Mouse (Mus musculus) liver, adult 2 months (tissue): ENCODE data around the gene Prelid3b. TPM values are rescaled to one million over a fixed set of nuclear protein-coding genes. Genes with fewer than 3 reads are reported as not detected.

Experiments used
- DNase-seq: peaks from one replicate; pipeline ENCODE4 v3.0.0-alpha.2; 2011; ENCODE audit warnings: low read depth, low spot score; ENCODE audit errors: extremely low read depth
- H3K27ac ChIP-seq: fragments of 200-500 bp; replicated peaks from 2 replicates; pipeline ENCODE4 v1.5.1; 2012; ENCODE audit warnings: low read depth, mild to moderate bottlenecking, control low read depth, inconsistent platforms, low read length; ENCODE audit not compliant: insufficient read depth
- H3K27me3 ChIP-seq: fragments of 200-500 bp; 2 replicates; pipeline ENCODE4 v1.6.1; 2012; ENCODE audit warnings: mild to moderate bottlenecking, moderate library complexity, low read length, inconsistent platforms; ENCODE audit not compliant: control insufficient read depth, insufficient read depth
- H3K36me3 ChIP-seq: fragments of 200-500 bp; 2 replicates; pipeline ENCODE4 v1.6.1; 2012; ENCODE audit warnings: low read length, inconsistent platforms; ENCODE audit not compliant: control insufficient read depth, insufficient read depth
- H3K4me1 ChIP-seq: fragments of 200-500 bp; 2 replicates; pipeline ENCODE4 v1.6.1; 2011; ENCODE audit warnings: low read length; ENCODE audit not compliant: control insufficient read depth, insufficient read depth
- H3K4me3 ChIP-seq: fragments of 200-500 bp; 2 replicates; pipeline ENCODE4 v1.5.1; 2011; ENCODE audit warnings: low read depth, mild to moderate bottlenecking, control low read depth, low read length, moderate library complexity; ENCODE audit not compliant: insufficient read depth
- H3K79me2 ChIP-seq: fragments of 200-500 bp; 2 replicates; pipeline ENCODE4 v1.6.1; 2012; ENCODE audit warnings: inconsistent platforms, mild to moderate bottlenecking, low read length, moderate library complexity; ENCODE audit not compliant: control insufficient read depth, insufficient read depth
- H3K9ac ChIP-seq: fragments of 200-500 bp; 2 replicates; pipeline ENCODE4 v1.6.1; 2012; ENCODE audit warnings: low read depth, mild to moderate bottlenecking, control low read depth, inconsistent platforms, low read length
- CTCF ChIP-seq: fragments of 200-500 bp; IDR thresholded peaks from 2 replicates; pipeline ENCODE4 v1.5.1; 2011; ENCODE audit warnings: low read depth, low read length, control low read depth
- POLR2A ChIP-seq: fragments of 200-500 bp; IDR thresholded peaks from 2 replicates; pipeline ENCODE4 v1.6.1; 2011; ENCODE audit warnings: low read length, control low read depth; ENCODE audit not compliant: insufficient read depth; ENCODE audit errors: extremely low read depth
- WGBS: fragments of 180-500 bp; shearing (Covaris S2); methylation state at CpG from one replicate; pipeline ENCODE4 v1.1.7; 2018; 5-methylcytosine and 5-hydroxymethylcytosine counted together
- polyA plus RNA-seq: library from polyadenylated mRNA; depleted of rRNA; stranded (reverse); fragments of >200 nt; gene quantifications from 2 replicates; pipeline ENCODE4 v1.2.3, GENCODE M21; 2012
- total RNA-seq: library from RNA; depleted of rRNA; stranded (reverse); fragments of >200 nt; gene quantifications from 2 replicates; pipeline ENCODE4 v1.2.3, GENCODE M21; 2014

Prelid3b gene
- total and polyA plus RNA-seq, 2 experiments: 24.5 to 38.6 TPM

GRCm38 (mm10) chr2:174509825-174510224 is 36.9 kb upstream of the Prelid3b start:
- no peaks in the 10 kb centered on the region for H3K27me3 ChIP-seq
- no peak overlapping the region for H3K9ac ChIP-seq
- 88% methylated on average over 8 of the region's 8 CpGs for WGBS
- no peaks in the 10 kb centered on the region for H3K36me3 ChIP-seq
- TF ChIP-seq POLR2A: no peak
- TF ChIP-seq CTCF: no peak
- DNase-seq: no peak
- H3K79me2 ChIP-seq: no peaks in the 10 kb centered on the region
- H3K27ac ChIP-seq: no peak overlapping the region
- no peaks in the 10 kb centered on the region for H3K4me1 ChIP-seq
- no peak overlapping the region for H3K4me3 ChIP-seq

- Histone ChIP-seq H3K36me3 (no peaks in the 10 kb centered on the region), H3K9ac (no peak overlapping the region), H3K4me1 (no peaks in the 10 kb centered on the region), H3K4me3 (no peak overlapping the region), H3K79me2 (no peaks in the 10 kb centered on the region), H3K27me3 (no peaks in the 10 kb centered on the region), H3K27ac (no peak overlapping the region)
- 90% methylated on average over 4 of the region's 4 CpGs for whole genome bisulfite sequencing
- TF ChIP-seq POLR2A (no peak), CTCF (no peak)
- no peak for DNase-seq
These were observed 35.1 kb upstream of the Prelid3b start for GRCm38 (mm10) chr2:174507998-174508397.

- no peak overlapping the region for H3K4me3 ChIP-seq
- no peak for DNase-seq
- no peaks in the 10 kb centered on the region for H3K36me3 ChIP-seq
- no peak overlapping the region for H3K27ac ChIP-seq
- H3K27me3 ChIP-seq: no peaks in the 10 kb centered on the region
- H3K4me1 ChIP-seq: peaks cover 6% of the 10 kb centered on the region; the same call in 1 of the 2 replicates
- no peaks in the 10 kb centered on the region for H3K79me2 ChIP-seq
- H3K9ac ChIP-seq: no peak overlapping the region
- TF ChIP-seq POLR2A: no peak
- TF ChIP-seq CTCF: no peak
- WGBS: 86% methylated on average over 25 of the region's 25 CpGs
These were observed 30.1 kb upstream of the Prelid3b start for GRCm38 (mm10) chr2:174502831-174503460.

GRCm38 (mm10) chr2:174502321-174502720 is 29.4 kb upstream of the Prelid3b start:
- no peaks in the 10 kb centered on the region for H3K27me3 ChIP-seq
- TF ChIP-seq CTCF (no peak), POLR2A (no peak)
- no peak overlapping the region for H3K27ac ChIP-seq
- H3K36me3 ChIP-seq: no peaks in the 10 kb centered on the region
- WGBS: 69% methylated on average over 5 of the region's 5 CpGs
- no peak for DNase-seq
- no peak overlapping the region for H3K4me3 ChIP-seq
- H3K9ac ChIP-seq: no peak overlapping the region
- no peaks in the 10 kb centered on the region for H3K79me2 ChIP-seq
- peaks cover 6% of the 10 kb centered on the region; the same call in 1 of the 2 replicates for H3K4me1 ChIP-seq

GRCm38 (mm10) chr2:174501517-174501916 is 28.6 kb upstream of the Prelid3b start:
- no peak overlapping the region for H3K4me3 ChIP-seq
- H3K27me3 ChIP-seq: no peaks in the 10 kb centered on the region
- no peak overlapping the region for H3K9ac ChIP-seq
- H3K36me3 ChIP-seq: no peaks in the 10 kb centered on the region
- 92% methylated on average over 8 of the region's 8 CpGs for WGBS
- TF ChIP-seq POLR2A: no peak
- no peak for TF ChIP-seq CTCF
- H3K4me1 ChIP-seq: peaks cover 6% of the 10 kb centered on the region; the same call in 1 of the 2 replicates
- no peak overlapping the region for H3K27ac ChIP-seq
- no peak for DNase-seq
- H3K79me2 ChIP-seq: no peaks in the 10 kb centered on the region

GRCm38 (mm10) chr2:174500814-174501503 is 28.1 kb upstream of the Prelid3b start:
- Histone ChIP-seq H3K27me3 (no peaks in the 10 kb centered on the region), H3K9ac (no peak overlapping the region), H3K36me3 (no peaks in the 10 kb centered on the region), H3K79me2 (no peaks in the 10 kb centered on the region), H3K27ac (no peak overlapping the region), H3K4me1 (peaks cover 6% of the 10 kb centered on the region; the same call in 1 of the 2 replicates), H3K4me3 (no peak overlapping the region)
- TF ChIP-seq CTCF: no peak
- no peak for TF ChIP-seq POLR2A
- 95% methylated on average over 14 of the region's 14 CpGs for WGBS
- no peak for DNase-seq
